Mouse (Mus musculus) G1E (cell line): ENCODE data around the gene Gm38392.

Experiments
- CTCF ChIP-seq: IDR thresholded peaks from 2 replicates; pipeline ENCODE4 v1.5.1; 2012; ENCODE audit warnings: low read depth, low read length, inconsistent platforms, mixed read lengths
- GATA1 ChIP-seq: IDR thresholded peaks from 2 replicates; pipeline ENCODE4 v1.6.1; 2012; ENCODE audit warnings: borderline replicate concordance, low read length, inconsistent platforms, mixed read lengths
- GATA2 ChIP-seq: IDR thresholded peaks from 2 replicates; pipeline ENCODE4 v1.6.1; 2012; ENCODE audit warnings: low read depth, low read length, inconsistent platforms, borderline replicate concordance
- POLR2AphosphoS5 ChIP-seq: IDR thresholded peaks from 2 replicates; pipeline ENCODE4 v1.6.1; 2012; ENCODE audit warnings: low read depth, low read length, inconsistent platforms; ENCODE audit not compliant: insufficient replicate concordance

GRCm38 (mm10) chr3:88334902-88335435 is 48.0 kb upstream of the Gm38392 start:
- TF ChIP-seq CTCF (no peak), GATA1 (no peak), GATA2 (no peak), POLR2AphosphoS5 (no peak)
